Mouse (Mus musculus): ENCODE data around the gene Olfr1016. TPM values are rescaled to one million over a fixed set of nuclear protein-coding genes. Genes with fewer than 3 reads are reported as not detected.

The Olfr1016 gene
- polyA plus RNA-seq, 1 experiment from 2014 or later = not detected

Other genes starting within 250 kb of the Olfr1016 start
- gene Olfr996, start 223.3 kb downstream of the Olfr1016 start, polyA plus RNA-seq (2015; fragmentation: Nextera tagmentation; extraction: Ambion mirVana) = not detected in 2 replicates
- gene Olfr998, start 213.6 kb downstream of the Olfr1016 start, polyA plus RNA-seq (2015; fragmentation: Nextera tagmentation; extraction: Ambion mirVana) = not detected in 2 replicates
- not detected in 2 replicates for gene Olfr1000, start 190.6 kb downstream of the Olfr1016 start, polyA plus RNA-seq (2015; fragmentation: Nextera tagmentation; extraction: Ambion mirVana)
- not detected in 2 replicates for gene Olfr1002, start 151.8 kb downstream of the Olfr1016 start, polyA plus RNA-seq (2015; fragmentation: Nextera tagmentation; extraction: Ambion mirVana)
- gene Olfr154, start 138.1 kb downstream of the Olfr1016 start, polyA plus RNA-seq (2015; fragmentation: Nextera tagmentation; extraction: Ambion mirVana) = not detected in 2 replicates
- gene Olfr1006, start 123.8 kb downstream of the Olfr1016 start, polyA plus RNA-seq (2015; fragmentation: Nextera tagmentation; extraction: Ambion mirVana) = not detected in 2 replicates
- gene Olfr1008, start 113.1 kb downstream of the Olfr1016 start, polyA plus RNA-seq (2015; fragmentation: Nextera tagmentation; extraction: Ambion mirVana) = not detected in 2 replicates
- gene Olfr1009, start 87.1 kb downstream of the Olfr1016 start, polyA plus RNA-seq (2015; fragmentation: Nextera tagmentation; extraction: Ambion mirVana) = not detected in 2 replicates
- not detected in 2 replicates for gene Olfr1012, start 39.8 kb downstream of the Olfr1016 start, polyA plus RNA-seq (2015; fragmentation: Nextera tagmentation; extraction: Ambion mirVana)
- gene Olfr1013, start 35.4 kb downstream of the Olfr1016 start, polyA plus RNA-seq (2015; fragmentation: Nextera tagmentation; extraction: Ambion mirVana) = not detected in 2 replicates
- not detected in 2 replicates for gene Olfr1014, start 29.8 kb downstream of the Olfr1016 start, polyA plus RNA-seq (2015; fragmentation: Nextera tagmentation; extraction: Ambion mirVana)
- gene Olfr1015, start 20.5 kb downstream of the Olfr1016 start, polyA plus RNA-seq (2015; fragmentation: Nextera tagmentation; extraction: Ambion mirVana) = not detected in 2 replicates
- not detected in 2 replicates for gene Olfr1018, start 15.9 kb upstream of the Olfr1016 start, polyA plus RNA-seq (2015; fragmentation: Nextera tagmentation; extraction: Ambion mirVana)
- not detected in 2 replicates for gene Olfr1019, start 42.9 kb upstream of the Olfr1016 start, polyA plus RNA-seq (2015; fragmentation: Nextera tagmentation; extraction: Ambion mirVana)
- not detected in 2 replicates for gene Olfr1020, start 44.5 kb upstream of the Olfr1016 start, polyA plus RNA-seq (2015; fragmentation: Nextera tagmentation; extraction: Ambion mirVana)
- not detected in 2 replicates for gene Olfr1022, start 66.0 kb upstream of the Olfr1016 start, polyA plus RNA-seq (2015; fragmentation: Nextera tagmentation; extraction: Ambion mirVana)
- not detected in 2 replicates for gene Olfr1023, start 83.1 kb upstream of the Olfr1016 start, polyA plus RNA-seq (2015; fragmentation: Nextera tagmentation; extraction: Ambion mirVana)
- not detected in 2 replicates for gene Olfr1024, start 102.5 kb upstream of the Olfr1016 start, polyA plus RNA-seq (2015; fragmentation: Nextera tagmentation; extraction: Ambion mirVana)
- not detected in 2 replicates for gene Olfr1025-ps1, start 112.6 kb upstream of the Olfr1016 start, polyA plus RNA-seq (2015; fragmentation: Nextera tagmentation; extraction: Ambion mirVana)
- gene Olfr1026, start 119.0 kb upstream of the Olfr1016 start, polyA plus RNA-seq (2015; fragmentation: Nextera tagmentation; extraction: Ambion mirVana) = not detected in 2 replicates
- gene Olfr1028, start 147.9 kb upstream of the Olfr1016 start, polyA plus RNA-seq (2015; fragmentation: Nextera tagmentation; extraction: Ambion mirVana) = not detected in 2 replicates
- gene Olfr1029, start 171.4 kb upstream of the Olfr1016 start, polyA plus RNA-seq (2015; fragmentation: Nextera tagmentation; extraction: Ambion mirVana) = not detected in 2 replicates
- gene Olfr1030, start 176.7 kb upstream of the Olfr1016 start, polyA plus RNA-seq (2015; fragmentation: Nextera tagmentation; extraction: Ambion mirVana) = not detected in 2 replicates
- not detected in 2 replicates for gene Olfr1031, start 187.8 kb upstream of the Olfr1016 start, polyA plus RNA-seq (2015; fragmentation: Nextera tagmentation; extraction: Ambion mirVana)
- not detected in 2 replicates for gene Olfr1032, start 203.0 kb upstream of the Olfr1016 start, polyA plus RNA-seq (2015; fragmentation: Nextera tagmentation; extraction: Ambion mirVana)
- not detected in 2 replicates for gene Olfr1033, start 218.1 kb upstream of the Olfr1016 start, polyA plus RNA-seq (2015; fragmentation: Nextera tagmentation; extraction: Ambion mirVana)
- not detected in 2 replicates for gene Olfr1034, start 243.3 kb upstream of the Olfr1016 start, polyA plus RNA-seq (2015; fragmentation: Nextera tagmentation; extraction: Ambion mirVana)